Mouse (Mus musculus) heart, postnatal 4 days (tissue): Measurements from ENCODE around the gene Ptk7. TPM values are rescaled to one million over a fixed set of nuclear protein-coding genes. Genes with fewer than 3 reads are reported as not detected.

ENCODE experiments used
- microRNA-seq, 2 experiments: library from miRNA; unstranded; fragments of <30 nt; microRNA quantifications; one replicate each; pipeline ENCODE4 v1.2.0; 2021 to 2022
- total RNA-seq, 2 experiments: library from RNA; stranded (reverse); gene quantifications; 2 replicates each; pipeline ENCODE4 v1.2.3; 2021

Gene Ptk7
- total RNA-seq, 2 experiments from 2014 or later, result 34.8 to 36.2 TPM

Small RNAs within 50 kb of the gene (microRNA-seq; reads per million reads assigned to microRNA genes)
- 2.7 to 4.8 reads per million in 2 experiments for gene Mir6976

Other genes starting within 250 kb of the Ptk7 start
- gene Zfp318, start 245.8 kb downstream of the Ptk7 start, total RNA-seq, result 10 to 100 TPM; 24.2 to 25.8 TPM
- under 1 TPM; 0.36 to 0.52 TPM for gene Crip3, start 200.6 kb downstream of the Ptk7 start, total RNA-seq
- not detected for gene Slc22a7, start 191.0 kb downstream of the Ptk7 start, total RNA-seq
- under 1 TPM; 0.33 to 0.45 TPM for gene Ttbk1, start 141.8 kb downstream of the Ptk7 start, total RNA-seq
- gene Dnph1, start 132.8 kb downstream of the Ptk7 start, total RNA-seq, result 10 to 100 TPM in 1 of 2 experiments, 1 to 10 TPM in 1; 9.5 to 10.2 TPM
- 10 to 100 TPM; 12.0 to 12.6 TPM for gene Cul9, start 83.1 kb downstream of the Ptk7 start, total RNA-seq
- gene Srf, start 73.3 kb downstream of the Ptk7 start, total RNA-seq, result 100 to 1,000 TPM; 184 to 210 TPM
- 10 to 100 TPM; 18.9 TPM for gene Klc4, start 16.5 kb upstream of the Ptk7 start, total RNA-seq
- 100 to 1,000 TPM; 107 to 109 TPM for gene Mrpl2, start 16.7 kb upstream of the Ptk7 start, total RNA-seq
- 10 to 100 TPM; 65.5 to 66.6 TPM for gene Cul7, start 20.8 kb upstream of the Ptk7 start, total RNA-seq
- gene Rrp36, start 44.8 kb upstream of the Ptk7 start, total RNA-seq, result 10 to 100 TPM; 16.7 TPM
- gene Mea1, start 49.3 kb upstream of the Ptk7 start, total RNA-seq, result 10 to 100 TPM; 62.9 to 66.8 TPM
- gene Klhdc3, start 51.4 kb upstream of the Ptk7 start, total RNA-seq, result 100 to 1,000 TPM; 138 to 140 TPM
- gene Ppp2r5d, start 75.6 kb upstream of the Ptk7 start, total RNA-seq, result 10 to 100 TPM; 41.5 to 42.9 TPM
- gene Pex6, start 82.0 kb upstream of the Ptk7 start, total RNA-seq, result 10 to 100 TPM; 12.0 to 14.4 TPM
- gene Gnmt, start 99.7 kb upstream of the Ptk7 start, total RNA-seq, result under 1 TPM; 0.55 to 0.74 TPM
- gene Cnpy3, start 122.7 kb upstream of the Ptk7 start, total RNA-seq, result 10 to 100 TPM; 29.4 to 29.7 TPM
- not detected for gene Ptcra, start 134.2 kb upstream of the Ptk7 start, total RNA-seq
- 10 to 100 TPM; 28.6 to 29.9 TPM for gene 2310039H08Rik, start 143.1 kb upstream of the Ptk7 start, total RNA-seq
- gene Rpl7l1, start 153.2 kb upstream of the Ptk7 start, total RNA-seq, result 10 to 100 TPM; 69.6 to 71.9 TPM
- 10 to 100 TPM; 11.8 to 14.0 TPM for gene Bicral, start 229.0 kb upstream of the Ptk7 start, total RNA-seq